Mouse (Mus musculus) Muller cell, postnatal 12 days (primary cell): Measurements from ENCODE around the gene 2210017I01Rik.

Source experiments
- DNase-seq: peaks from one replicate; pipeline ENCODE4 v3.0.0-alpha.2; 2015; ENCODE audit errors: inconsistent ontology term

The 2210017I01Rik gene

DNA sequence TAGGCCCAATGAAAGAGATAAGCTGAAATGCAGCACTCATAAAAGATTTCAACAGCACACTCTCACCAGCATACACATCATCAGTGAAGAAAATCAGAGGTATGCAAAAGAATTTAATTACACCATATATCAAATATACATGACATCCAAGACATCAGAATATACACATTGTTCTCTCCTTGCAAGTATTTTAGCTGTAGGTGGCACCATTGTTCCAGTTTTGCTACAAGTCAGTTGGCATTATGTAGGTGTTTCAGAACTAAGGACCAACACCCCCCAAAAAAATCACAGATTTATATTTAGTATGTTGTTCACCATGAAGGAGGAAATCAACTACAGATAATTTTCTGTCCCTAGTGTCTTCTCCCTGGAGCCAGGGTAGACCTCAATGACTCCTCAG, 41.9 kb downstream of the 2210017I01Rik start:
- DNase-seq, result no peak
